Mouse (Mus musculus): Measurements from ENCODE around the gene Hdac6. TPM values are rescaled to one million over a fixed set of nuclear protein-coding genes. Genes with fewer than 3 reads are reported as not detected.
A peak's percentile ranks its signal among the peaks of the same experiment; 100 is the strongest.
"Not testable (repeated sequence)": the region's sequence is repeated elsewhere in the genome, so short reads cannot be mapped to it uniquely, and the experiment has no call there.

Hdac6 gene
- total RNA-seq, 1 experiment from 2014 or later, result 9.7 TPM

- no peak for ATAC-seq (ENCODE audit: extremely low read depth, insufficient number of reproducible peaks, low FRiP score, poor library complexity, severe bottlenecking)
Observed at GRCm38 (mm10) chrX:7927116-7927515, 20.6 kb downstream of the Hdac6 start.

- ATAC-seq (ENCODE audit: extremely low read depth, insufficient number of reproducible peaks, low FRiP score, poor library complexity, severe bottlenecking), result no peak
Observed at GRCm38 (mm10) chrX:7926266-7926665, 21.4 kb downstream of the Hdac6 start.

GRCm38 (mm10) chrX:7922032-7922431 is 25.7 kb downstream of the Hdac6 start:
- no peak for ATAC-seq (ENCODE audit: extremely low read depth, insufficient number of reproducible peaks, low FRiP score, poor library complexity, severe bottlenecking)

- ATAC-seq (ENCODE audit: extremely low read depth, insufficient number of reproducible peaks, low FRiP score, poor library complexity, severe bottlenecking), result no peak
Observed at GRCm38 (mm10) chrX:7919601-7920383, 27.9 kb downstream of the Hdac6 start, which contains the start of gene Pcsk1n. TSS of gene Pcsk1n (plus strand) at chrX:7919822.

- not testable (repeated sequence) for ATAC-seq (ENCODE audit: extremely low read depth, insufficient number of reproducible peaks, low FRiP score, poor library complexity, severe bottlenecking)
Observed at GRCm38 (mm10) chrX:7917960-7918359, 29.7 kb downstream of the Hdac6 start.

GRCm38 (mm10) chrX:7915669-7916068 is 32.0 kb downstream of the Hdac6 start:
- peak; percentile 51; the same call in 1 of the 2 replicates for ATAC-seq (ENCODE audit: extremely low read depth, insufficient number of reproducible peaks, low FRiP score, poor library complexity, severe bottlenecking)

GRCm38 (mm10) chrX:7910473-7910872 is 37.2 kb downstream of the Hdac6 start:
- ATAC-seq (ENCODE audit: extremely low read depth, insufficient number of reproducible peaks, low FRiP score, poor library complexity, severe bottlenecking), result no peak

- ATAC-seq (ENCODE audit: extremely low read depth, insufficient number of reproducible peaks, low FRiP score, poor library complexity, severe bottlenecking), result not testable (repeated sequence)
Observed at GRCm38 (mm10) chrX:7909242-7909641, 38.4 kb downstream of the Hdac6 start, which contains the start of gene Gm10490. TSS of gene Gm10490 (plus strand) at chrX:7909542.

- ATAC-seq (ENCODE audit: extremely low read depth, insufficient number of reproducible peaks, low FRiP score, poor library complexity, severe bottlenecking), result no peak
Observed at GRCm38 (mm10) chrX:7907735-7908134, 40.0 kb downstream of the Hdac6 start, which contains the start of gene Gm10491. TSS of gene Gm10491 (minus strand) at chrX:7907835.

GRCm38 (mm10) chrX:7904441-7904840 is 43.2 kb downstream of the Hdac6 start:
- no peak for ATAC-seq (ENCODE audit: extremely low read depth, insufficient number of reproducible peaks, low FRiP score, poor library complexity, severe bottlenecking)

GRCm38 (mm10) chrX:7898880-7899874 is 48.5 kb downstream of the Hdac6 start, which contains the start of the genes Pqbp1 and Timm17b:
TSS of gene Pqbp1 (minus strand) at chrX:7899269.
TSS of gene Timm17b (plus strand) at chrX:7899357.
- ATAC-seq (ENCODE audit: extremely low read depth, insufficient number of reproducible peaks, low FRiP score, poor library complexity, severe bottlenecking), result peak; percentile 93

GRCm38 (mm10) chrX:7898211-7898610 is 49.5 kb downstream of the Hdac6 start:
- ATAC-seq (ENCODE audit: extremely low read depth, insufficient number of reproducible peaks, low FRiP score, poor library complexity, severe bottlenecking), result peak; percentile 28; the same call in 1 of the 2 replicates

GRCm38 (mm10) chrX:7883841-7884567 is 63.7 kb downstream of the Hdac6 start, which contains the start of gene Slc35a2:
TSS of gene Slc35a2 (plus strand) at chrX:7884028.
- ATAC-seq (ENCODE audit: extremely low read depth, insufficient number of reproducible peaks, low FRiP score, poor library complexity, severe bottlenecking), result peak; percentile 83

Other genes starting within 250 kb of the Hdac6 start
- 80.8 and 86.0 TPM in 2 replicates for gene Wdr45, start 233.6 kb downstream of the Hdac6 start, total RNA-seq (2017)
- 3.0 TPM in 1 of 2 replicates, not detected in the other for gene Gm45208, start 225.6 kb downstream of the Hdac6 start, total RNA-seq (2017)
- 4.4 and 7.1 TPM in 2 replicates for gene Praf2, start 219.4 kb downstream of the Hdac6 start, total RNA-seq (2017)
- gene Ccdc120, start 197.0 kb downstream of the Hdac6 start, total RNA-seq (2017), result 2.7 TPM in 1 of 2 replicates, not detected in the other
- 30.7 and 40.0 TPM in 2 replicates for gene Tfe3, start 185.3 kb downstream of the Hdac6 start, total RNA-seq (2017)
- 261 and 293 TPM in 2 replicates for gene Gripap1, start 158.1 kb downstream of the Hdac6 start, total RNA-seq (2017)
- gene Kcnd1, start 125.6 kb downstream of the Hdac6 start, total RNA-seq (2017), result 2.2 and 2.6 TPM in 2 replicates
- gene Otud5, start 106.5 kb downstream of the Hdac6 start, total RNA-seq (2017), result 200 and 206 TPM in 2 replicates
- 9.3 and 9.5 TPM in 2 replicates for gene Pim2, start 69.6 kb downstream of the Hdac6 start, total RNA-seq (2017)
- gene Slc35a2, start 63.9 kb downstream of the Hdac6 start, total RNA-seq (2017), result 23.4 and 25.0 TPM in 2 replicates
- 190 and 213 TPM in 2 replicates for gene Pqbp1, start 48.6 kb downstream of the Hdac6 start, total RNA-seq (2017)
- gene Timm17b, start 48.5 kb downstream of the Hdac6 start, total RNA-seq (2017), result 33.0 and 43.4 TPM in 2 replicates
- not detected in 2 replicates for gene Gm10491, start 40.1 kb downstream of the Hdac6 start, total RNA-seq (2017)
- gene Gm10490, start 38.3 kb downstream of the Hdac6 start, total RNA-seq (2017), result 1.9 TPM in 1 of 2 replicates, not detected in the other
- gene Pcsk1n, start 28.1 kb downstream of the Hdac6 start, total RNA-seq (2017), result not detected in 2 replicates
- not detected in 2 replicates for gene Eras, start 19.3 kb downstream of the Hdac6 start, total RNA-seq (2017)
- 1.4 and 2.0 TPM in 2 replicates for gene Gata1, start 30.2 kb upstream of the Hdac6 start, total RNA-seq (2017)
- not detected in 2 replicates for gene Glod5, start 70.6 kb upstream of the Hdac6 start, total RNA-seq (2017)
- 19.5 and 22.6 TPM in 2 replicates for gene Suv39h1, start 126.9 kb upstream of the Hdac6 start, total RNA-seq (2017)
- gene Was, start 142.6 kb upstream of the Hdac6 start, total RNA-seq (2017), result 179 and 193 TPM in 2 replicates
- gene Wdr13, start 185.0 kb upstream of the Hdac6 start, total RNA-seq (2017), result 55.2 and 56.3 TPM in 2 replicates
- gene Rbm3, start 198.0 kb upstream of the Hdac6 start, total RNA-seq (2017), result 390 and 446 TPM in 2 replicates
- gene Tbc1d25, start 228.3 kb upstream of the Hdac6 start, total RNA-seq (2017), result 12.0 and 12.8 TPM in 2 replicates
- gene Ebp, start 245.6 kb upstream of the Hdac6 start, total RNA-seq (2017), result 47.1 and 50.1 TPM in 2 replicates

Data from neutrophil, adult 5-6 weeks (primary cell).